Mouse (Mus musculus): ENCODE data around the gene Hoxa11. TPM values are rescaled to one million over a fixed set of nuclear protein-coding genes. Genes with fewer than 3 reads are reported as not detected.
A peak's percentile ranks its signal among the peaks of the same experiment; 100 is the strongest.

Hoxa11 gene
- not detected in 2 replicates for polyA plus RNA-seq (2015; fragmentation: Nextera tagmentation; extraction: Ambion mirVana)

DNA sequence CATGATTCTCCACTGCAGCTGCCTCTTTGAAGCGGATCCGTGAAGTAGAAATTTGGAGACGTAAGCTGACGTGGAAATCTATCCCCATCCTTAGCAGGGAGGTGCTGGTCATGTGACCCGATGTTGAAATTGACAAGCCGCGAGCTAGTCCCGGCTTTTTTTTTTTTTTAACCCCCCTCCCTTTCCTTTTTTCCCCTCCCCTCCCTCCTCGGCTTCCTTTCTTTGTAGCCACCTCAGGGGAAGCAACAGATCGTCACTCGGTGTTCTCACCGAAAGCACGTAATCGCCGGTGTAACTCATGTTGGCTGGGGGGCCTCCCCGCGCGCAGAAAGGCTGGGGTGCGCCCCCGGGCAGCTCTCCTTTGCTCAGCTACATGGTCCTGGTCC lies at the start of gene Hoxa11:
TSS of gene Hoxa11 (minus strand) at position 54 of the 386 bp plus-strand sequence.
- TF ChIP-seq EP300 (IDR thresholded peaks at IDR 0.05): no peak
- Histone ChIP-seq H3K9ac (replicated peaks; ENCODE audit: low read depth) (no peak within 1 kb of the TSS), H3K4me3 (ENCODE audit: low read depth, low read length) (no peak within 1 kb of the TSS; the same call in 1 of the 2 replicates), H3K9me3 (ENCODE audit: low read length) (no peaks in the 10 kb centered on the region), H3K27me3 (replicated peaks; ENCODE audit: insufficient read depth, low read length) (peaks cover 94% of the 10 kb centered on the region), H3K27ac (ENCODE audit: low read length) (no peak within 1 kb of the TSS), H3K4me2 (replicated peaks; ENCODE audit: low read depth, low read length) (0 out of 2 replicates have a peak within 1 kb of the TSS, but pooled peaks have one; percentile 5), H3K4me1 (ENCODE audit: insufficient read depth, low read depth, low read length) (no peaks in the 10 kb centered on the region), H3K36me3 (ENCODE audit: insufficient read depth, low read length) (no peaks in the 10 kb centered on the region)
- ATAC-seq: no peak
- WGBS: under 1% methylated on average over 20 of the region's 20 CpGs
- DNase-seq (ENCODE audit: low spot score): no peak

DNA sequence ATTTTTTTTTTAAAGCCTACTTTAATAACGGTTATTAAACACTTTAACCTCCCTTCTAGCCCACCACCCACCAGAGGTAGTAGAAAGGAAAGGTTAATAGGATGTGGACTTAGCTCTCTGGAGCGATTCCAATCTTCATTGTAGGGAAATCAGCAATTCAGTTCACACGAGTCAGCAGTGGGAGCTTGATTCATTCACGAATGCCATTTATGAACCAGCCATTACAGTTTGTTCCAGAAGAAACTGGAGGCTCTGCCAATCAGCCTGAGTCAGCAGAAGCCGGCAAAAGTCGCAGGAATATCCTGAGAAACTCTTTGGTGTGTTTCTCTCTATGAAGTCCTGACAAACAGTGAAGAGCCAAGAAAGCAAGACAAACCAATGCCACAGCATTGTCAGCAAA lies 49.0 kb upstream of the Hoxa11 start:
- TF ChIP-seq CTCF (IDR thresholded peaks at IDR 0.05) (no peak), EP300 (IDR thresholded peaks at IDR 0.05) (no peak)
- Histone ChIP-seq H3K27ac (ENCODE audit: low read length) (no peak overlapping the region), H3K4me2 (replicated peaks; ENCODE audit: low read depth, low read length) (no peak overlapping the region), H3K4me1 (ENCODE audit: insufficient read depth, low read depth, low read length) (peaks cover 8% of the 10 kb centered on the region; the same call in 1 of the 2 replicates), H3K36me3 (ENCODE audit: insufficient read depth, low read length) (no peaks in the 10 kb centered on the region), H3K27me3 (replicated peaks; ENCODE audit: insufficient read depth, low read length) (peaks cover 34% of the 10 kb centered on the region), H3K9me3 (ENCODE audit: low read length) (no peaks in the 10 kb centered on the region), H3K9ac (replicated peaks; ENCODE audit: low read depth) (no peak overlapping the region), H3K4me3 (ENCODE audit: low read depth, low read length) (no peak overlapping the region)
- DNase-seq (ENCODE audit: low spot score) (no peak), ATAC-seq (no peak)
- 66% methylated on average over 6 of the region's 6 CpGs for WGBS

DNA sequence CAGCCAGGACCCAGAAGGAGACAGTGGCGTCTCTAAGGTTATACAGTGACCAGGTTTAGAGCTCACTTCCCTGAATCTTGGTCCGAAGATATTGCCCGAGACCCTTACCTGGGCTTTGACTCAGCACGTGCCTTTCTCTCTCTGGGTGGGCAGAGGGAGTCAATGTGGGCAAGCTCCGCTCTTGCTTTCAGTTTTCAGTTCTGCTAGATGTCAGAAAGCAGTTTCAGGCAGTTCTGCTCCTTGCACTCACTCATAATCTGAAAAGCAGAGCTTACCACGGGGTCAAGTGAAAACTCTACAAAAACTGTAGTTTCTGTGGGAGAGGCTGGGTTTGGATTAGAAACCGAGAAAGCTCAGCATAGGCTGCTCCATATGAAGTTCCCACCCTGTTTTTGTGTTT lies 46.7 kb upstream of the Hoxa11 start:
- no peak for ATAC-seq
- no peak overlapping the region for H3K9ac ChIP-seq (replicated peaks; ENCODE audit: low read depth)
- peaks cover 40% of the 10 kb centered on the region for H3K27me3 ChIP-seq (replicated peaks; ENCODE audit: insufficient read depth, low read length)
- H3K4me3 ChIP-seq (ENCODE audit: low read depth, low read length): no peak overlapping the region
- no peak overlapping the region for H3K4me2 ChIP-seq (replicated peaks; ENCODE audit: low read depth, low read length)
- TF ChIP-seq EP300 (IDR thresholded peaks at IDR 0.05) (no peak), CTCF (IDR thresholded peaks at IDR 0.05) (no peak)
- 59% methylated on average over 7 of the region's 7 CpGs for WGBS
- peaks cover 8% of the 10 kb centered on the region; the same call in 1 of the 2 replicates for H3K4me1 ChIP-seq (ENCODE audit: insufficient read depth, low read depth, low read length)
- no peaks in the 10 kb centered on the region for H3K36me3 ChIP-seq (ENCODE audit: insufficient read depth, low read length)
- H3K27ac ChIP-seq (ENCODE audit: low read length): no peak overlapping the region
- DNase-seq (ENCODE audit: low spot score): no peak
- H3K9me3 ChIP-seq (ENCODE audit: low read length): no peaks in the 10 kb centered on the region

DNA sequence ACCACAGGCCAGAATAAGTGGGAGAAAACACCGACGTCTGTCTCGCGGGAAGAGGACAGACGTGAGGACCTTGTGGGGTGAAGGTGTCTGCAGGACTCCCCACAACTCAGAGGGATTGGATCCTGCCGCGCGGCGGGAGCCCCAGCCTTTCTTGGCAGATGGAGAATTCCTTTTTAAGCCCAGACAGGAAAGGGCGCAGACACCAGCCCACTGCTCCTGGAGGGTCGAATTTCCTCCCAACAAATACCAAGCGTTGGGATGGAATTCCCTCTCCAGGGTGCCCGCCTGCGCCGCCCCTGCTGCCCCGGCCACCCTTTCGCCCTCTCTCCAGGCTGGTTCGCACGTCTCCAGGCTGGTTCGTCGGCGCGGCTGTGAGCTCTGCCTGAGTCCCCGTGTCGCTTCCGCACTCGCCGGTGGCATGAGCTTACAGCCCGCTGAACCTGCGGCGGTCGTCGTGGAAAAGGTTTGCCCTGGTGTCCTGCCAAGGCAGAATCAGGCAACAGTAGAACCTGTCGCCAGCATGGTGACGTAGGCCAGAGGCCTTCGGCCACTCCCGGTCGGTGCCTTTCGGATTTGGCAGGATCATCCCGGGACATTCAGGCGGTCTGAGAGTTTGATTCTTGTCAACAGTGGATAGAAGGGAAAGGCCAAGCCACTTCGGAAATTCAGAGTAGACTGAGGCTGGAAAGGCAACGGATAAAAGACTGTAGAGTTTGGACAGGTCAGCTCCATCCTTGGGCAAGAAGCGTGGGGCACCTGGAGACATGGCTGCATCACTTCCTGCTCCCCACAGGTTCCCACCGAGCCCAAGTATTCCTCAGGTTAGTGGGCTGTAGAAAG lies 45.6 kb upstream of the Hoxa11 start:
- Histone ChIP-seq H3K4me3 (ENCODE audit: low read depth, low read length) (peak overlapping the region; percentile 25), H3K4me2 (replicated peaks; ENCODE audit: low read depth, low read length) (peak overlapping the region; percentile 48), H3K27me3 (replicated peaks; ENCODE audit: insufficient read depth, low read length) (peaks cover 40% of the 10 kb centered on the region), H3K9ac (replicated peaks; ENCODE audit: low read depth) (no peak overlapping the region), H3K36me3 (ENCODE audit: insufficient read depth, low read length) (no peaks in the 10 kb centered on the region), H3K9me3 (ENCODE audit: low read length) (no peaks in the 10 kb centered on the region), H3K27ac (ENCODE audit: low read length) (no peak overlapping the region), H3K4me1 (ENCODE audit: insufficient read depth, low read depth, low read length) (peaks cover 8% of the 10 kb centered on the region; the same call in 1 of the 2 replicates)
- DNase-seq (ENCODE audit: low spot score): no peak
- WGBS: 3% methylated on average over 45 of the region's 45 CpGs
- ATAC-seq: no peak
- TF ChIP-seq CTCF (IDR thresholded peaks at IDR 0.05) (no peak), EP300 (IDR thresholded peaks at IDR 0.05) (no peak)

DNA sequence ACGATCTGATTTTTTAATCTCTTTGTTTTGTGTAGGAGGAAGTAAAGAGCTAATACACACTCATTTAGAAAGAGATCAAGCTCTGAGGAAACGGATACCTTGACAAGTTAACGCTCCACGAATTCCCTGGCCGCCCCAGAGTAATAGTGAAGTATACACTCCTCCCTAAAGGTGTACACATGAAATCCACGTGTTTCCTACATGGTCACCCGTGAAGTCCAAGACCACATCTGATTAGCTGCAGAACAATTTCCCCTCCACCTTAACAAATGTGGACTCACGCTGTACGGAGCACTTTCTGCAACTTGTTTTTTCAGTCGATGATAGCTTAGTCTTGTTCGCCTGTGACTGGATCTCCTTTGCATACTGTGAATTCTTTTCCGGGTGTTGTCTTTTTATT lies 44.6 kb upstream of the Hoxa11 start:
- Histone ChIP-seq H3K4me3 (ENCODE audit: low read depth, low read length) (no peak overlapping the region), H3K4me2 (replicated peaks; ENCODE audit: low read depth, low read length) (no peak overlapping the region), H3K36me3 (ENCODE audit: insufficient read depth, low read length) (no peaks in the 10 kb centered on the region), H3K9me3 (ENCODE audit: low read length) (no peaks in the 10 kb centered on the region), H3K27me3 (replicated peaks; ENCODE audit: insufficient read depth, low read length) (peaks cover 40% of the 10 kb centered on the region), H3K9ac (replicated peaks; ENCODE audit: low read depth) (no peak overlapping the region), H3K27ac (ENCODE audit: low read length) (no peak overlapping the region), H3K4me1 (ENCODE audit: insufficient read depth, low read depth, low read length) (peaks cover 8% of the 10 kb centered on the region; the same call in 1 of the 2 replicates)
- 9% methylated on average over 12 of the region's 12 CpGs for WGBS
- DNase-seq (ENCODE audit: low spot score): no peak
- ATAC-seq: no peak
- no peak for TF ChIP-seq EP300 (IDR thresholded peaks at IDR 0.05)
- TF ChIP-seq CTCF (IDR thresholded peaks at IDR 0.05): no peak

DNA sequence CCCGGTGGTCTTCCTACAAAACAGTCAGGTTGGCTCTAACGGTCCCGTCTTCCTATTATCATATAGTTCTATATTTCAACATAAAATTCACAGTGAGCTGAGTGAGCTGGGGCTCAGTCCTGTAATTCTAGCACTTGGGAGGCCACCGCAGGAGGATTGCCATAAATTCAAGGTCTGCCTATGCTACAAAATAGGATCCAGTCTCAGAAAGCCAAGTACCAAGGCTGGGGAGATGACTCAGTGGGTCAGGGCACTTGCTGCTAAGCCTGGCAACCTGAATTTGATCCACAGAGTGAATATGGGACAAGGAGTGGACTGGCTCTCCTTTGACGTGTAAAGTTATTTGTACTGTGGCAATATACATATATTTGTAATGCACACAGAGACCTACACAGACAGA lies 38.3 kb upstream of the Hoxa11 start:
- TF ChIP-seq EP300 (IDR thresholded peaks at IDR 0.05) (no peak), CTCF (IDR thresholded peaks at IDR 0.05) (no peak)
- no peak for ATAC-seq

More for the DNA sequence above, 38.3 kb upstream of the Hoxa11 start:
- H3K9me3 ChIP-seq (ENCODE audit: low read length): no peaks in the 10 kb centered on the region
- H3K27me3 ChIP-seq (replicated peaks; ENCODE audit: insufficient read depth, low read length): peaks cover 8% of the 10 kb centered on the region; the same call in 1 of the 2 replicates
- H3K27ac ChIP-seq (ENCODE audit: low read length): no peak overlapping the region
- H3K4me1 ChIP-seq (ENCODE audit: insufficient read depth, low read depth, low read length): no peaks in the 10 kb centered on the region
- WGBS: 78% methylated on average over 5 of the region's 5 CpGs
- no peak overlapping the region for H3K9ac ChIP-seq (replicated peaks; ENCODE audit: low read depth)
- no peak for DNase-seq (ENCODE audit: low spot score)
- no peak overlapping the region for H3K4me3 ChIP-seq (ENCODE audit: low read depth, low read length)
- no peak overlapping the region for H3K4me2 ChIP-seq (replicated peaks; ENCODE audit: low read depth, low read length)
- no peaks in the 10 kb centered on the region for H3K36me3 ChIP-seq (ENCODE audit: insufficient read depth, low read length)
